Mouse (Mus musculus): ENCODE measurements at regions not wholly inside any gene's neighbourhood (a gene's known extent, or its start where the extent isn't known, plus 50 kb on each side); places are given as distances from the start of the nearest gene placed in this dataset.

DNA sequence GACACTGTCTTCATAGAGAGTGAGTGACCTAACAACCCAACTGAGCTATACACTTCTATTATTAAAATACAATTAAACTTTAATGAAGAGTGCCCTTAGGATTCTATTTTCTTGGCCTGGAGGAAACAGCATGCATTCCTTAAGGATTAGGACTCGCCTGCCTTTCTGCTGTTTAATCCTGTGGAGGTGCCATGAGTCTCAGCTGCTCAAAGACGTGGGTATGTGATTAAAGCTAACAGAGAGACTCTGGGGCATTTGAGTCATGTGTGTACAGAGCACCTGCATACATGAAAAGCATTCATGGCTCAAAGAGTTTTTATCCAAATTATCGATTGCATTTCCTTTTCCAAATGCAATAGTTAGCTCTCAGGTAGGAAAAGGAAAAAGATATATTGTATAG is 51.7 kb upstream of the Robo1 start:
- Histone ChIP-seq H3K27ac (no peak overlapping the region), H3K9me3 (no peaks in the 10 kb centered on the region), H3K9ac (no peak overlapping the region), H3K4me1 (no peaks in the 10 kb centered on the region), H3K4me3 (replicated peaks) (no peak overlapping the region), H3K36me3 (replicated peaks) (no peaks in the 10 kb centered on the region), H3K4me2 (no peak overlapping the region), H3K27me3 (no peaks in the 10 kb centered on the region)
- 36% methylated on average over 3 of the region's 3 CpGs for WGBS
- ATAC-seq (ENCODE audit: low FRiP score) = no peak
